Mouse (Mus musculus) neural tube, embryonic 13.5 days (tissue): ENCODE data around the gene 2310009B15Rik. TPM values are rescaled to one million over a fixed set of nuclear protein-coding genes. Genes with fewer than 3 reads are reported as not detected.

Experiments
- polyA plus RNA-seq: library from polyadenylated mRNA; unstranded; fragments of >200 nt; fragmentation: Nextera tagmentation; extraction: Ambion mirVana; gene quantifications from 2 replicates; pipeline ENCODE4 v1.2.1, GENCODE M21; 2015

2310009B15Rik gene
- polyA plus RNA-seq, 1 experiment from 2014 or later: 31.0 TPM

Other genes starting within 250 kb of the 2310009B15Rik start
- 13.8 and 14.5 TPM in 2 replicates for gene Nek7, start 236.7 kb downstream of the 2310009B15Rik start, polyA plus RNA-seq
- 4.1 and 4.6 TPM in 2 replicates for gene Lhx9, start 8.3 kb downstream of the 2310009B15Rik start, polyA plus RNA-seq
- gene Dennd1b, start 106.6 kb upstream of the 2310009B15Rik start, polyA plus RNA-seq: 8.0 and 9.6 TPM in 2 replicates